Mouse (Mus musculus) liver, adult 2 months (tissue): ENCODE data around the gene Kif26b.

Experiments used
- CTCF ChIP-seq: fragments of 200-500 bp; IDR thresholded peaks from 2 replicates; pipeline ENCODE4 v1.5.1; 2011; ENCODE audit warnings: low read depth, low read length, control low read depth
- POLR2A ChIP-seq: fragments of 200-500 bp; IDR thresholded peaks from 2 replicates; pipeline ENCODE4 v1.6.1; 2011; ENCODE audit warnings: low read length, control low read depth; ENCODE audit not compliant: insufficient read depth; ENCODE audit errors: extremely low read depth

DNA sequence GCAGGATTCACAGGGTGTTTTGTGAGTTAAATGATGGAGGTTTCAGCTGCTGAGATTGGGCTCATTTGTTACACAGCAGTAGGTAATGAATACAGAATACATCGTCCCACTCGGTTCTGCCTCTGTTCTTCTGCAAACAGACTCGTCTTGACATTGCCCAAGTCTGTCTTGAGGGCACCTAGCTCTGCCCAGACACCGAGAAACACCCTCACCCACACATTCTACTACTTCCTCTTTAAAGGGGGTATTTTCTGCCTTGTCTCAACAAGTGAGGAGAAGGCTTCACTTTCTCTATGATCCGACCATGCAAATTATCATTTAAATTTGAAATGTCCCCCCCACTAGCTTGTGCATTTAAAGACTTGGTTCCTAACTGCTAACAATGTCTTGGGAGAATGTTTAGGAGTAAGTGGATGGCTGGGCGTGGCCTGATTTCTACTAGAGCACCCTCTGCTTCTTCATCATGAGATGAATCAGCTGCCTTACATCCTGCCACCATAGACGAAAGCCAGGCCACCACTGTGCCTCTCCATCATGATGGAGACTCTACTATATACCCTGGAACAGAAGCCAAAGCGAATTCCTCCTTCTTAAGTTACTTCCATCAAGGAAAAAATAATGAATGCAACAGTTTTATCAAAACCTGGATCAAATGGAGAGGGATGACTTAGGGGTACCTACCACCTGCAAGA, 395.7 kb downstream of the Kif26b start:
- TF ChIP-seq CTCF (no peak), POLR2A (no peak)
